Mouse (Mus musculus) neural tube, embryonic 14.5 days (tissue): ENCODE results near the gene Sp2. TPM values are rescaled to one million over a fixed set of nuclear protein-coding genes. Genes with fewer than 3 reads are reported as not detected.

Experiments
- ATAC-seq: fragments of 200-750 bp; cut with Nextera tagmentation; 2 replicates; pipeline ENCODE4 v1.8.0; 2017; ENCODE audit warnings: low read depth, mild to moderate bottlenecking, moderate TSS enrichment, moderate library complexity
- H3K27ac ChIP-seq: fragments of 300-500 bp; sonication (generic); 2 replicates; pipeline ENCODE4 v1.5.1; 2014; ENCODE audit warnings: low read depth, mild to moderate bottlenecking, control low read depth, low read length, moderate library complexity, mixed read lengths
- H3K27me3 ChIP-seq: fragments of 300-500 bp; sonication (generic); 2 replicates; pipeline ENCODE4 v1.6.1; 2014; ENCODE audit warnings: low read length; ENCODE audit not compliant: control insufficient read depth, insufficient read depth
- H3K36me3 ChIP-seq: fragments of 300-500 bp; sonication (generic); 2 replicates; pipeline ENCODE4 v1.6.1; 2014; ENCODE audit warnings: low read length, mixed read lengths; ENCODE audit not compliant: control insufficient read depth, insufficient read depth
- H3K4me1 ChIP-seq: fragments of 300-500 bp; sonication (generic); 2 replicates; pipeline ENCODE4 v1.6.1; 2014; ENCODE audit warnings: low read length; ENCODE audit not compliant: control insufficient read depth, insufficient read depth
- H3K4me2 ChIP-seq: fragments of 300-500 bp; sonication (generic); 2 replicates; pipeline ENCODE4 v1.6.1; 2014; ENCODE audit warnings: mild to moderate bottlenecking, low read depth, low read length, control low read depth
- H3K4me3 ChIP-seq: fragments of 300-500 bp; sonication (generic); 2 replicates; pipeline ENCODE4 v1.5.1; 2014; ENCODE audit warnings: low read depth, low read length, control low read depth, mixed read lengths
- H3K9ac ChIP-seq: fragments of 300-500 bp; sonication (generic); replicated peaks from 2 replicates; pipeline ENCODE4 v1.6.1; 2014; ENCODE audit warnings: low read depth, mild to moderate bottlenecking, control low read depth, low read length, mixed read lengths
- H3K9me3 ChIP-seq: fragments of 300-500 bp; sonication (generic); 2 replicates; pipeline ENCODE4 v1.6.1; 2016; ENCODE audit warnings: low read length; ENCODE audit not compliant: control insufficient read depth
- WGBS: fragments of 180-500 bp; shearing (Covaris S2); extraction: QIAGEN DNeasy Blood & Tissue Kit; methylation state at CpG from one replicate; pipeline ENCODE4 v1.1.7; 2014; 5-methylcytosine and 5-hydroxymethylcytosine counted together
- polyA plus RNA-seq: library from polyadenylated mRNA; unstranded; fragments of >200 nt; fragmentation: Nextera tagmentation; extraction: Ambion mirVana; gene quantifications from 2 replicates; pipeline ENCODE4 v1.2.1, GENCODE M21; 2014

The Sp2 gene
- polyA plus RNA-seq, 1 experiment from 2014 or later: 14.7 TPM

GRCm38 (mm10) chr11:96952426-96952825 is 30.3 kb downstream of the Sp2 start:
- Histone ChIP-seq H3K4me1 (no peaks in the 10 kb centered on the region), H3K4me2 (no peak overlapping the region), H3K27me3 (no peaks in the 10 kb centered on the region), H3K27ac (no peak overlapping the region), H3K4me3 (no peak overlapping the region), H3K9ac (no peak overlapping the region), H3K9me3 (no peaks in the 10 kb centered on the region), H3K36me3 (peaks cover 40% of the 10 kb centered on the region)
- 88% methylated on average over 10 of the region's 10 CpGs for WGBS
- ATAC-seq: no peak

DNA sequence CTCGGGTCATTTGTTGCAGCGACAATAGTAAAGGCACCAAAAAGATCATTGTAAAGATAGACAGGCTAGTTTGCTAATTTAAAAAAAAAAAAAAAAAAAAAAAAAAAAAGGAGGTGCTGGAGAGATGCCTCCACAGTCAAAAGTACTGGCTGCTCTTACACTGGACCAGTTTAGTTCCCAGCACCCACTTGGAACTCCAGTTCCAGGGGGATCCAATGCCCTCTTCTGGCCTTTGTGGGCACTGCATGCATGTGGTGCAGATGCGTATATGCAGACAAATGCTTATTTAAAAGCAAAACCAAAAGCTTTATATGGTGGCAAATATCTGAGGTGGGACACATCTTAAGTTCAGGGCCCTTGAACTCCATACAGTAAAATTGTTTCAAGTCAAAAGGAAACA is 32.0 kb downstream of the Sp2 start:
- Histone ChIP-seq H3K36me3 (peaks cover 32% of the 10 kb centered on the region), H3K27me3 (no peaks in the 10 kb centered on the region), H3K4me3 (no peak overlapping the region), H3K4me2 (no peak overlapping the region), H3K4me1 (no peaks in the 10 kb centered on the region), H3K27ac (no peak overlapping the region), H3K9ac (no peak overlapping the region), H3K9me3 (no peaks in the 10 kb centered on the region)
- 96% methylated on average over 3 of the region's 3 CpGs for WGBS
- no peak for ATAC-seq

- peaks cover 9% of the 10 kb centered on the region for H3K4me1 ChIP-seq
- H3K4me2 ChIP-seq: no peak overlapping the region
- 95% methylated on average over 4 of the region's 4 CpGs for WGBS
- H3K9me3 ChIP-seq: no peaks in the 10 kb centered on the region
- no peak for ATAC-seq
- no peak overlapping the region for H3K27ac ChIP-seq
- no peak overlapping the region for H3K4me3 ChIP-seq
- H3K36me3 ChIP-seq: peaks cover 11% of the 10 kb centered on the region
- no peaks in the 10 kb centered on the region for H3K27me3 ChIP-seq
- no peak overlapping the region for H3K9ac ChIP-seq
These were observed 34.9 kb downstream of the Sp2 start for GRCm38 (mm10) chr11:96947849-96948248.

- H3K9ac ChIP-seq: no peak overlapping the region
- no peaks in the 10 kb centered on the region for H3K27me3 ChIP-seq
- no peaks in the 10 kb centered on the region for H3K36me3 ChIP-seq
- ATAC-seq: no peak
- H3K4me1 ChIP-seq: peaks cover 9% of the 10 kb centered on the region
- H3K9me3 ChIP-seq: no peaks in the 10 kb centered on the region
- H3K4me3 ChIP-seq: no peak overlapping the region
- H3K27ac ChIP-seq: no peak overlapping the region
- no peak overlapping the region for H3K4me2 ChIP-seq
- 84% methylated on average over 9 of the region's 9 CpGs for WGBS
These were observed 36.3 kb downstream of the Sp2 start for GRCm38 (mm10) chr11:96946498-96946897.

DNA sequence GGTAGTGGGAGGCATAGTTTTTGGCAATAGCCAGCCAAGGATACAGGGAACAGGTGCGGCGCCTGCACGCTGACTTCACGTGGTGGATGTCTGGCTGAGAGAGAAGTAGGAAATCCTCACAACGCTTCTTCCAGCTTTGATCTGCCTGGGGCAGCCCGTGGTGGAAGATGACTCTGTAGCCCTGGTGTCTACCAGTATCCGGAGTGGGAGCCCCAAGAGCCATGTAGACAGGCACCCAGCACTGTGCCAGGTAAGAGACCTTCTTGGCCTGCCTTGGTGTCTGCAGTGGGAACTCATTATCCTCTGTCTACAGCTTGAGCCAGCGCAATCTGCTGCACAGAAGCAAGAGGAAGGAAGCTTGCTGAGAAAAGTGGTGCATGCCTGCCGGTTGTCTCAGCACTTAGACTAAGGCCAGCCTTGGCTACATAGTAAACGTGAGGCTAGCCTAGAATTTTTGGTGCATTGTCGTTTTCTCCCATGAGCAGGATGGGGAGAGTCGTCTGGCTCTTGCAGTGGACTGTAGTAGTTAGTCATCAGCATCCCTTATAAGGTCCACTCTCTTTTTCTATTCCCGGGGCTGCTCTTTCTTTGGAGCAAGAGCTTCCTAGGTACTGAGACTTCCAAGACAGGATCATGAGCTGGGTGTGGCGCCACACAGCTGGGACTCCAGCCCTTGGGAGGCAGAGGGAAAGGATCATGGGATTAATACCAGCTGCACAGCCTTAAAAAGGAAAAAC is 37.7 kb downstream of the Sp2 start:
- Histone ChIP-seq H3K4me2 (peak overlapping the region; percentile 73), H3K4me1 (peaks cover 9% of the 10 kb centered on the region), H3K27ac (no peak overlapping the region), H3K27me3 (no peaks in the 10 kb centered on the region), H3K36me3 (no peaks in the 10 kb centered on the region), H3K4me3 (peak overlapping the region; percentile 45; the same call in 1 of the 2 replicates), H3K9ac (peak overlapping the region; percentile 50; the same call in 1 of the 2 replicates), H3K9me3 (no peaks in the 10 kb centered on the region)
- WGBS: 90% methylated on average over 14 of the region's 14 CpGs
- no peak for ATAC-seq

DNA sequence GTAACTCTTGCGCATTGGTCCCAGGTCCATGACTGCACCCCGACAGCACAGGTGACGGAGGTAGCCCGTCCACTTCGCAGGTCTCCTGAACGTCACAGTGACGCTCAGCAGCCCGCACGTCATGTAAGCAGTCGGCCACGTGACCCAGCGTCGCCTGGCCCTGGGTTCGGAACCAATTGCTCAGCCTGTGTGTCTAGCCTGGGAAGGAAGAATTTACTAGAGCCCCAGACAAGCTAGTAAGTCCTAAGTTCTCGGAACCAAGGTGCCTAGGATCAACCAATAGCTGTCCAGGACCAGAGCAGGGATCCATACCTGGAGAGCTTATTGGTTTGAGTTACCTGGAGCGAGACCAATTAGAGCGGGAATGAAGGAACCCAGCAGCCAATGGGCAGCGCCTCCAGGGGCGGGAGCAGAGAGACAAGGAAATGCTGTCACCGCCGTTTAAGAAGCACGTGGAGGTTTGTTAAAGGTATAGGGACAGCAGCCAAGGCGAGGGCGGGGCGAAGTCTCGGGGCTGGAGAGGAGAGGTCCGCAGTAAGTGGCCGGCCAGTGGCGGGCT is 38.9 kb downstream of the Sp2 start, which contains the start of gene Pnpo:
Pnpo (minus strand) TSS at position 241 of the 559 bp plus-strand sequence.
- Histone ChIP-seq H3K4me1 (peaks cover 9% of the 10 kb centered on the region), H3K9ac (peak within 1 kb of the TSS; percentile 50), H3K27me3 (no peaks in the 10 kb centered on the region), H3K27ac (peak within 1 kb of the TSS; percentile 35), H3K36me3 (no peaks in the 10 kb centered on the region), H3K4me2 (peak within 1 kb of the TSS; percentile 73), H3K9me3 (no peaks in the 10 kb centered on the region), H3K4me3 (peak within 1 kb of the TSS; percentile 45)
- peak; percentile 99 for ATAC-seq
- 1% methylated on average over 29 of the region's 29 CpGs for WGBS

DNA sequence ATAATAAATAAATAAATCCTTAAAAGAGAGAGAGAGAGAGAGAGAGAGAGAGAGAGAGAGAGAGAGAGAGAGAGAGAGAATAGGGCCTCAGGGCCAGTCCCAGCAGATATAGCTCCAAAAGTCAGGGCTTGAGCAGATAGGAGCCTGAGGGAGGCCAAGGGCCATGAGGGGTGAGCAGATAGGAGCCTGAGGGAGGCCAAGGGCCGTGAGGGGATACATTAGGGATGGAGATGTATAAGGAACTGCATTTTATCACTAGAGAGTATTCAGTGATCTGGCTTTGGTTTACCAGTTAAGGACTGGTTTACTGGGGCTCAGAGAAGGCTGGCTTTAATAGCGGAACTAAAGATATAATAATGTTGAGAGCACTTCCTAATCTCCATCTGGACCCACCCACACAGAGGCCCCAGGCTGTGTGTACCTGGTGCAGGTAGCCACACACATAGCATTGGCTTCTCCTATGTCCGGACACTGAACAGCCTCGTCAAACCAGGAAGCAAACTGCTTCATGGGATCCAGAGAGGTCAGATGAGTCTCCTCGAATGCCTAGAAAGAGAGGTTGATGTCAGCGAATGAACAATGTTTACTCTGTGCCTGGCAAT is 40.7 kb downstream of the Sp2 start:
- Histone ChIP-seq H3K4me2 (no peak overlapping the region), H3K36me3 (no peaks in the 10 kb centered on the region), H3K9me3 (no peaks in the 10 kb centered on the region), H3K4me3 (no peak overlapping the region), H3K27ac (no peak overlapping the region), H3K4me1 (peaks cover 9% of the 10 kb centered on the region), H3K27me3 (no peaks in the 10 kb centered on the region), H3K9ac (no peak overlapping the region)
- 82% methylated on average over 6 of the region's 6 CpGs for WGBS
- no peak for ATAC-seq

- ATAC-seq: no peak
These were observed 41.9 kb downstream of the Sp2 start for GRCm38 (mm10) chr11:96940578-96941465.

More at GRCm38 (mm10) chr11:96940578-96941465, 41.9 kb downstream of the Sp2 start:
- Histone ChIP-seq H3K4me2 (no peak overlapping the region), H3K9me3 (no peaks in the 10 kb centered on the region), H3K9ac (no peak overlapping the region), H3K4me3 (no peak overlapping the region), H3K27ac (no peak overlapping the region), H3K4me1 (peaks cover 9% of the 10 kb centered on the region), H3K36me3 (no peaks in the 10 kb centered on the region), H3K27me3 (no peaks in the 10 kb centered on the region)
- 81% methylated on average over 16 of the region's 16 CpGs for WGBS
